Mouse (Mus musculus) hindbrain, embryonic 16.5 days (tissue): ENCODE results near the gene Tcf12. TPM values are rescaled to one million over a fixed set of nuclear protein-coding genes. Genes with fewer than 3 reads are reported as not detected.
A peak's percentile ranks its signal among the peaks of the same experiment; 100 is the strongest.

Experiments
- ATAC-seq: fragments of 200-750 bp; cut with Nextera tagmentation; 2 replicates; pipeline ENCODE4 v1.8.0; 2017; ENCODE audit warnings: moderate TSS enrichment, moderate library complexity
- H3K27ac ChIP-seq: fragments of 300-500 bp; sonication (generic); 2 replicates; pipeline ENCODE4 v1.5.1; 2014; ENCODE audit warnings: low read depth, mild to moderate bottlenecking, control low read depth, low read length, moderate library complexity
- H3K27me3 ChIP-seq: fragments of 300-500 bp; sonication (generic); replicated peaks from 2 replicates; pipeline ENCODE4 v1.6.1; 2014; ENCODE audit warnings: low read length; ENCODE audit not compliant: control insufficient read depth, insufficient read depth
- H3K36me3 ChIP-seq: fragments of 300-500 bp; sonication (generic); 2 replicates; pipeline ENCODE4 v1.6.1; 2014; ENCODE audit warnings: mild to moderate bottlenecking, low read length, moderate library complexity, mixed read lengths; ENCODE audit not compliant: control insufficient read depth, insufficient read depth
- H3K4me1 ChIP-seq: fragments of 300-500 bp; sonication (generic); 2 replicates; pipeline ENCODE4 v1.6.1; 2014; ENCODE audit warnings: low read depth, low read length; ENCODE audit not compliant: control insufficient read depth, insufficient read depth
- H3K4me2 ChIP-seq: fragments of 300-500 bp; sonication (generic); 2 replicates; pipeline ENCODE4 v1.6.1; 2014; ENCODE audit warnings: mild to moderate bottlenecking, low read length, control low read depth, moderate library complexity
- H3K4me3 ChIP-seq: fragments of 300-500 bp; sonication (generic); 2 replicates; pipeline ENCODE4 v1.5.1; 2014; ENCODE audit warnings: mild to moderate bottlenecking, low read length, control low read depth, moderate library complexity
- H3K9ac ChIP-seq: fragments of 300-500 bp; sonication (generic); 2 replicates; pipeline ENCODE4 v1.6.1; 2014; ENCODE audit warnings: low read depth, mild to moderate bottlenecking, control low read depth, low read length, moderate library complexity
- H3K9me3 ChIP-seq: fragments of 300-500 bp; sonication (generic); 2 replicates; pipeline ENCODE4 v1.6.1; 2014; ENCODE audit warnings: mild to moderate bottlenecking, low read length, moderate library complexity; ENCODE audit not compliant: control insufficient read depth
- WGBS: fragments of 180-500 bp; shearing (Covaris S2); extraction: QIAGEN DNeasy Blood & Tissue Kit; methylation state at CpG from one replicate; pipeline ENCODE4 v1.1.7; 2014; 5-methylcytosine and 5-hydroxymethylcytosine counted together
- microRNA-seq: library from miRNA; unstranded; fragments of <30 nt; microRNA quantifications from one replicate; pipeline ENCODE4, GENCODE M21; 2017
- polyA plus RNA-seq: library from polyadenylated mRNA; unstranded; fragments of >200 nt; fragmentation: Nextera tagmentation; extraction: Ambion mirVana; gene quantifications from 2 replicates; pipeline ENCODE4 v1.2.1, GENCODE M21; 2015

Tcf12 gene
- polyA plus RNA-seq, 1 experiment from 2014 or later = 56.8 TPM

- no peak overlapping the region for H3K9ac ChIP-seq
- ATAC-seq = peak; percentile 67; the same call in 1 of the 2 replicates
- H3K36me3 ChIP-seq = no peaks in the 10 kb centered on the region
- no peak overlapping the region for H3K27ac ChIP-seq
- WGBS = 3% methylated on average over 2 of the region's 2 CpGs
- H3K4me2 ChIP-seq = no peak overlapping the region
- no peak overlapping the region for H3K4me3 ChIP-seq
- H3K27me3 ChIP-seq = no peaks in the 10 kb centered on the region
- H3K4me1 ChIP-seq = peaks cover 3% of the 10 kb centered on the region; the same call in 1 of the 2 replicates
- H3K9me3 ChIP-seq = no peaks in the 10 kb centered on the region
Observed at GRCm38 (mm10) chr9:71806422-71806805, 305.3 kb downstream of the Tcf12 start.

DNA sequence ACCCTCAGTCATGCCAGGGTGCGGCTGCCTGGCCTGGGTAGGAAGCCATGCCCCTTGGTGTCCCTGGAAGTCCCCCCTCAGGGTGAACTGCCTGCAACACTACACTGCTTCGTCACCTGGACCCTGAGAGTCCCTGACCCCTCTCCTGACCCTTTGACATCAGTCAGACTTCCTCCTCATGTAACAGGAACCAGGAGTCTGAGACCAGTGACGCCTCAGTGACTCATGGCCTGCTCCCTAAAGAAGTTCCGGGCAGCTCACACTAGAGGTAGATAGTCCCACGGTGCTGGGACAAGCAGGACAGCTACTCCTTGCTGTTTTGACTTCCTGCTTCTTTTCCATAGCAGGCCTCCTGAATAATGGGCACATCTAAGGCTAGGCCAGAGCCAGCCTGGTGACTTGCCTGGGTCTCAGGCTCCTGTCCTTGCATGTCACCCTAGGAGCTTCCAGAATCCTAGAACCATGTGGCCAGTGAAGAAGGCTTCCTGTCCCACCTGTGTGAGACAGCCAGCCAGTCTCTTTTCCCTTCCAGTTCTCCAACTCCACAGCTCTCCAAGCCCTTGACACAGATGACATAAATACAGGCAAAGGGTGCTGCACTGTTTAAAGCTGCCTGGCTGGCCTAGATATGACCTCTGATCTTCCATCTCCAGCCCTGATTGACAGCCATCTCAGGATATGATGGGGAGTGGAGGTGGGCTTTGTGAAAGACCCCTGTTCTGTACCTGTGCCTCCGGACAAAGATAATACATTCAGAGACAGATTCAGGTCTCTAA is 305.8 kb downstream of the Tcf12 start:
- Histone ChIP-seq H3K36me3 (no peaks in the 10 kb centered on the region), H3K27me3 (no peaks in the 10 kb centered on the region), H3K27ac (no peak overlapping the region), H3K4me3 (no peak overlapping the region), H3K9me3 (no peaks in the 10 kb centered on the region), H3K4me2 (no peak overlapping the region), H3K9ac (no peak overlapping the region), H3K4me1 (peaks cover 3% of the 10 kb centered on the region; the same call in 1 of the 2 replicates)
- WGBS = 80% methylated on average over 6 of the region's 6 CpGs
- no peak for ATAC-seq

DNA sequence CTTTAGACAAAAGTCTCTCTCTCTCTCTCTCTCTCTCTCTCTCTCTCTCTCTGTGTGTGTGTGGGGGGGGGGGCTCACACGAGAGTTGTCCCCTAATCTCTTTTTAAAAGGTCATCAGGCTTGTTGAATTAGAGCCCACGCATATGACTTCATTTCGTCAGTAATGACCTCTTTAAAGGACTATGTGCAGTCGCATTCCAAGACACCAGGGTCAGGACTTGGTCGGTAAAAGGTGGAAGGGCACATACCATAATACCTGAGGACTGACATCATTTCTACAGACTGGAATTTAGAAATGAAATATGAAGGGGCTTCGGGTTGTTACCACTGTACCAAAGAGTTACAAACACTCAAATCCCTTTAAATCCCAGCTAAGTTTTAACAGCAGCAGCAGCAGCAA is 307.6 kb downstream of the Tcf12 start:
- ATAC-seq = no peak
- 56% methylated on average over 6 of the region's 6 CpGs for WGBS
- peaks cover 2% of the 10 kb centered on the region; the same call in 1 of the 2 replicates for H3K4me1 ChIP-seq
- no peaks in the 10 kb centered on the region for H3K27me3 ChIP-seq
- no peak overlapping the region for H3K9ac ChIP-seq
- no peaks in the 10 kb centered on the region for H3K36me3 ChIP-seq
- no peaks in the 10 kb centered on the region for H3K9me3 ChIP-seq
- no peak overlapping the region for H3K4me2 ChIP-seq
- no peak overlapping the region for H3K27ac ChIP-seq
- no peak overlapping the region for H3K4me3 ChIP-seq

GRCm38 (mm10) chr9:71803281-71803680 is 308.4 kb downstream of the Tcf12 start:
- Histone ChIP-seq H3K4me3 (no peak overlapping the region), H3K27ac (0 out of 2 replicates have a peak overlapping the region, but pooled peaks have one; percentile 8), H3K4me2 (no peak overlapping the region), H3K9me3 (no peaks in the 10 kb centered on the region), H3K9ac (no peak overlapping the region), H3K27me3 (no peaks in the 10 kb centered on the region), H3K36me3 (no peaks in the 10 kb centered on the region), H3K4me1 (no peaks in the 10 kb centered on the region)
- 61% methylated on average over 7 of the region's 7 CpGs for WGBS
- ATAC-seq = no peak

DNA sequence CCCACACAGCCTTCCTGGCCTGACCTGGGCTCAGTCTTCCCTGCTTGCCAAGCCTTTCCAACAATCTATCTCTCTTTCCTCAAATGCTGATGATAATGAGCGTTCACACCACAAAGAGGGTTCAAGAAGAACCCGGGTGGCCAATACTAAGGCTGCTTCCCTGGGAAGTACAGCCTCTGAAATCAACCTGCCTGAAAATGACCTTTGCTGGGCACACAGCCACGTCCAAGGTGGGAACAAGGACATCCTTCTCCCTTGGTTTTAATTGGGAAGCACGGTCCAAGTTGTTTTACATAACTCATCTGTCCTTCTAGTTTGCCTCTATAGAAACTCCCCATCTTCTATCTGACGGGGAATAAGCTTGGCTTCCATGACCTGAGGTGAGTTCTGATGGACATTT is 312.1 kb downstream of the Tcf12 start:
- ATAC-seq = no peak
- Histone ChIP-seq H3K4me3 (no peak overlapping the region), H3K4me2 (no peak overlapping the region), H3K9ac (no peak overlapping the region), H3K9me3 (no peaks in the 10 kb centered on the region), H3K27me3 (no peaks in the 10 kb centered on the region), H3K27ac (no peak overlapping the region), H3K4me1 (no peaks in the 10 kb centered on the region), H3K36me3 (no peaks in the 10 kb centered on the region)
- WGBS = 72% methylated on average over 5 of the region's 5 CpGs

- H3K27ac ChIP-seq = no peak overlapping the region
- no peaks in the 10 kb centered on the region for H3K27me3 ChIP-seq
- WGBS = 56% methylated on average over 5 of the region's 5 CpGs
- no peaks in the 10 kb centered on the region for H3K9me3 ChIP-seq
- no peaks in the 10 kb centered on the region for H3K36me3 ChIP-seq
- no peak overlapping the region for H3K4me2 ChIP-seq
- no peak overlapping the region for H3K4me3 ChIP-seq
- H3K4me1 ChIP-seq = no peaks in the 10 kb centered on the region
- no peak for ATAC-seq
- no peak overlapping the region for H3K9ac ChIP-seq
Observed at GRCm38 (mm10) chr9:71798176-71798575, 313.5 kb downstream of the Tcf12 start.

Small RNAs within 50 kb of the gene (microRNA-seq; reads per million reads assigned to microRNA genes)
- gene Gm27450 = not detected

Other genes starting within 250 kb of the Tcf12 start
- 31.3 and 31.7 TPM in 2 replicates for gene Zfp280d, start 163.0 kb upstream of the Tcf12 start, polyA plus RNA-seq